Mouse (Mus musculus): ENCODE measurements around the gene Npm3.

The Npm3 gene

GRCm38 (mm10) chr19:45749243-45750043, at the start of gene Npm3:
Npm3 (minus strand) TSS chr19:45749591.
- peak; percentile 75 for DNase-seq

- no peak for DNase-seq
Measured at GRCm38 (mm10) chr19:45796879-45797278, 47.5 kb upstream of the Npm3 start.

- no peak for DNase-seq
Measured at GRCm38 (mm10) chr19:45796061-45796556, 46.7 kb upstream of the Npm3 start.

GRCm38 (mm10) chr19:45795406-45795944, 46.1 kb upstream of the Npm3 start:
- DNase-seq = no peak

- no peak for DNase-seq
Measured at GRCm38 (mm10) chr19:45794718-45795117, 45.3 kb upstream of the Npm3 start.

- DNase-seq = no peak
Measured at GRCm38 (mm10) chr19:45792404-45792803, 43.0 kb upstream of the Npm3 start.

- no peak for DNase-seq
Measured at GRCm38 (mm10) chr19:45789888-45790874, 40.8 kb upstream of the Npm3 start.

GRCm38 (mm10) chr19:45789365-45789764, 40.0 kb upstream of the Npm3 start:
- no peak for DNase-seq

GRCm38 (mm10) chr19:45788337-45788736, 38.9 kb upstream of the Npm3 start:
- DNase-seq = no peak

- no peak for DNase-seq
Measured at GRCm38 (mm10) chr19:45787450-45787849, 38.1 kb upstream of the Npm3 start.

- DNase-seq = no peak
Measured at GRCm38 (mm10) chr19:45785470-45785869, 36.1 kb upstream of the Npm3 start.

- DNase-seq = no peak
Measured at GRCm38 (mm10) chr19:45783933-45784576, 34.7 kb upstream of the Npm3 start.

GRCm38 (mm10) chr19:45783181-45783932, 34.0 kb upstream of the Npm3 start, which contains the start of gene Mgea5:
Mgea5 (minus strand) TSS chr19:45783837.
- peak; percentile 99 for DNase-seq

GRCm38 (mm10) chr19:45782315-45783001, 33.1 kb upstream of the Npm3 start:
- peak; percentile 62 for DNase-seq

GRCm38 (mm10) chr19:45781676-45782075, 32.3 kb upstream of the Npm3 start:
- no peak for DNase-seq

GRCm38 (mm10) chr19:45780350-45780915, 31.0 kb upstream of the Npm3 start:
- DNase-seq = no peak

- no peak for DNase-seq
Measured at GRCm38 (mm10) chr19:45775486-45775885, 26.1 kb upstream of the Npm3 start.

GRCm38 (mm10) chr19:45771501-45771900, 22.1 kb upstream of the Npm3 start:
- DNase-seq = no peak

- DNase-seq = no peak
Measured at GRCm38 (mm10) chr19:45760810-45761209, 11.4 kb upstream of the Npm3 start.

GRCm38 (mm10) chr19:45758671-45759070, 9.3 kb upstream of the Npm3 start:
- no peak for DNase-seq

- DNase-seq = no peak
Measured at GRCm38 (mm10) chr19:45753551-45753950, 4.2 kb upstream of the Npm3 start.
